Mouse (Mus musculus) kidney, postnatal 0 days (tissue): ENCODE results near the gene Nup93. TPM values are rescaled to one million over a fixed set of nuclear protein-coding genes. Genes with fewer than 3 reads are reported as not detected.

Experiments used
- ATAC-seq: fragments of 200-750 bp; cut with Nextera tagmentation; replicated peaks from 2 replicates; pipeline ENCODE4 v1.8.0; 2017; ENCODE audit warnings: low read depth, moderate number of reproducible peaks, moderate TSS enrichment, moderate library complexity; ENCODE audit not compliant: low FRiP score
- DNase-seq: peaks from one replicate; pipeline ENCODE4 v3.0.0-alpha.2; 2016; ENCODE audit warnings: low spot score
- H3K27ac ChIP-seq: fragments of 300-500 bp; sonication (generic); 2 replicates; pipeline ENCODE4 v1.5.1; 2014; ENCODE audit warnings: mild to moderate bottlenecking
- H3K27me3 ChIP-seq: fragments of 300-500 bp; sonication (generic); 2 replicates; pipeline ENCODE4 v1.6.1; 2014; ENCODE audit warnings: low read length, mixed read lengths; ENCODE audit not compliant: insufficient read depth
- H3K36me3 ChIP-seq: fragments of 300-500 bp; sonication (generic); 2 replicates; pipeline ENCODE4 v1.6.1; 2014; ENCODE audit warnings: low read length, mixed read lengths; ENCODE audit not compliant: insufficient read depth
- H3K4me1 ChIP-seq: fragments of 300-500 bp; sonication (generic); replicated peaks from 2 replicates; pipeline ENCODE4 v1.6.1; 2014; ENCODE audit warnings: antibody characterized with exemption, low read length, mixed read lengths; ENCODE audit not compliant: insufficient read depth
- H3K4me2 ChIP-seq: fragments of 300-500 bp; sonication (generic); 2 replicates; pipeline ENCODE4 v1.6.1; 2014; ENCODE audit warnings: mild to moderate bottlenecking, low read length, moderate library complexity, mixed read lengths
- H3K4me3 ChIP-seq: fragments of 300-500 bp; sonication (generic); replicated peaks from 2 replicates; pipeline ENCODE4 v1.5.1; 2014; ENCODE audit warnings: low read depth, low read length
- H3K9ac ChIP-seq: fragments of 300-500 bp; sonication (generic); 2 replicates; pipeline ENCODE4 v1.6.1; 2014; ENCODE audit warnings: low read depth, low read length
- H3K9me3 ChIP-seq: fragments of 300-500 bp; sonication (generic); replicated peaks from 2 replicates; pipeline ENCODE4 v1.6.1; 2016; ENCODE audit warnings: low read length, inconsistent platforms, mixed read lengths
- CTCF ChIP-seq: IDR thresholded peaks from 2 replicates; pipeline ENCODE4 v1.5.1; 2016; ENCODE audit warnings: antibody characterized with exemption, low read depth, mild to moderate bottlenecking, moderate library complexity
- WGBS: fragments of 180-500 bp; shearing (Covaris S2); extraction: QIAGEN DNeasy Blood & Tissue Kit; methylation state at CpG from one replicate; pipeline ENCODE4 v1.1.7; 2014; 5-methylcytosine and 5-hydroxymethylcytosine counted together
- polyA plus RNA-seq: library from polyadenylated mRNA; unstranded; fragments of >200 nt; fragmentation: Nextera tagmentation; extraction: Ambion mirVana; gene quantifications from 2 replicates; pipeline ENCODE4 v1.2.1, GENCODE M21; 2015

The Nup93 gene
- polyA plus RNA-seq, 1 experiment from 2014 or later, result 45.0 TPM

DNA sequence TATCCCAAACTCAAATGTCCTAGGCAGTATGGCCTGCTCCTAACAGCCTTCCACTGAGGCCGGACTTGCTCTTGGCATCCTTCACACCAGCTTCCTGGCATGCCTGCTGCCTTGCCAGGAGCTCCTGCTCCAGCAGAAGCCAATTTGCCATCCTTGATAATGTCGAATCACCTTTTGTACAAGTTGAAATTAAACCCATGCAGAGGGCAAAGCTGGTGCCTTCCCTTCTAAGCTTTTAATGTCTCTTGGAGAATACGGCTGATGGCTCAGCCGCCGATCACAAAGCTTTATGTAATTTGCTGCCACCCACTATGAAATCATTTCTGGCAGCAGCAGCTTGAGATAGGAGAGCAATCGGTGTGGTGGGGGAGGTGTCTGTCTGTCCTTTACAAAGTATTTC is 4.7 kb upstream of the Nup93 start:
- no peak overlapping the region for H3K4me3 ChIP-seq
- TF ChIP-seq CTCF, result no peak
- no peak overlapping the region for H3K9ac ChIP-seq
- H3K36me3 ChIP-seq, result no peaks in the 10 kb centered on the region
- H3K27ac ChIP-seq, result no peak overlapping the region
- no peak for DNase-seq
- no peaks in the 10 kb centered on the region for H3K4me1 ChIP-seq
- no peaks in the 10 kb centered on the region for H3K27me3 ChIP-seq
- no peak for ATAC-seq
- no peak overlapping the region for H3K4me2 ChIP-seq
- no peaks in the 10 kb centered on the region for H3K9me3 ChIP-seq
- WGBS, result 81% methylated on average over 6 of the region's 6 CpGs

DNA sequence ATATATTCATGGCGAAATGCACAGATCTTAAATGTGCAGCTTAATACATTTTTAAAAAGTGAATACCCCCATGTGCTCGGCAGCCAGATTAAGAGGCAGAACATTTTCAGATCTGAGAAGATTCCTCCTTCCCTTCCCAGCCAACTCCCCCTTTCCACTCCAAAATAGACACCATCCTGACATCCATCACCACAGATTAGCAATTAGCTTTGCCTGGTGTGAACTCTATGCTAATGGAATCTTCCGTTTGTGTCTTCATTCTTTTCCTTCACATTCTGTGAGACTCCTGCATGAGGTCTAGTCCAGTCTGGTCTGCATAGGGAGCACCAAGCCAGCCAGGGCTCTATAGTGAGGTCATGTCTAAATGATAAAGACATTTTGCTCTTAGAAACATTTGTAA is 4.1 kb upstream of the Nup93 start:
- ATAC-seq (no peak), DNase-seq (no peak)
- Histone ChIP-seq H3K9me3 (no peaks in the 10 kb centered on the region), H3K4me2 (no peak overlapping the region), H3K9ac (no peak overlapping the region), H3K4me3 (no peak overlapping the region), H3K27me3 (no peaks in the 10 kb centered on the region), H3K27ac (no peak overlapping the region), H3K4me1 (no peaks in the 10 kb centered on the region), H3K36me3 (no peaks in the 10 kb centered on the region)
- TF ChIP-seq CTCF, result no peak
- 82% methylated on average over 3 of the region's 3 CpGs for WGBS

DNA sequence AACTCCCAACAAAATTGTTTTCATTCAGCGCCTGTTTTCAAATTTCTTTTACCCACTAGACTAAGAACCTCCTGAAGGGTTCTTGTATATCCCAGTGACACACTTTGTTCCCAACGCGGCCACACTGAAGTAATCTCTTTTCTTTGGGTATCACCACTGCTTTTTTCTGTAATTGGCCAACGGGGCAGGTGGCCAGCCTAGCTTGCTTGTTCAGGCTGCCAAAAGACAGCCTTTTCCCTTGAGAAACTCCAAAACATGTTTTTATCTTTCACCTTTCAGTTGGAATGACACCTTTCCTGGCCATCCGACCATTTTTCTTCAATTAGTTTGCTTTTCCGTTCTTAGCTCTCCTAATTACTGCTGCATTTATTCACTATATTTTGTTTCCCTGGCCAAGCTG is 545 bp upstream of the Nup93 start:
- no peak for ATAC-seq
- H3K27me3 ChIP-seq, result no peaks in the 10 kb centered on the region
- H3K9me3 ChIP-seq, result no peaks in the 10 kb centered on the region
- H3K27ac ChIP-seq, result no peak overlapping the region
- DNase-seq, result no peak
- TF ChIP-seq CTCF, result no peak
- H3K4me1 ChIP-seq, result no peaks in the 10 kb centered on the region
- no peak overlapping the region for H3K9ac ChIP-seq
- peak overlapping the region; percentile 43 for H3K4me2 ChIP-seq
- 62% methylated on average over 6 of the region's 6 CpGs for WGBS
- H3K4me3 ChIP-seq, result no peak overlapping the region
- no peaks in the 10 kb centered on the region for H3K36me3 ChIP-seq

DNA sequence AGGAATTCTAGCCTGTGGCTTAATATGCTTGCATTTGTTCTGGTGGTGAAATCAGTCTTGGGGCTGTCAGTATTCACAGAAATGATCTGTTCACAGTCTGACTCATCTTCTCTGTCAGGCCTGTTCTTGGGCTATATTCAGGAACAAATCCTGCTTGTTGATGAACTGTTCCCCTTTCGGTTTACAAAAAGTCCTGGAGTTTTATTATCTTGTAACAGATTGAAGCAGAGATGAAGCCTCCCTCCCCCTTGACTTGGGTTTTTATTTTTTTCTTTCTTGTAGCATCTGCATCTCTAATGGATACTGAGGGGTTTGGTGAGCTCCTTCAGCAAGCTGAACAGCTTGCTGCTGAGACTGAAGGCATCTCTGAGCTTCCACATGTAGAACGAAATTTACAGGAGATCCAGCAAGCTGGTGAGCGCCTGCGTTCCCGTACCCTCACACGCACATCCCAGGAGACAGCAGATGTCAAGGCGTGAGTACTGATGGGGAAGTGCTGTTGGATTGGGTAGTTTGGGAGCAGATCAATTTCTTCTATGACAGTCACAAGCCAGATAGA is 13.1 kb downstream of the Nup93 start:
- 90% methylated on average over 7 of the region's 7 CpGs for WGBS
- Histone ChIP-seq H3K9ac (no peak overlapping the region), H3K9me3 (no peaks in the 10 kb centered on the region), H3K27me3 (no peaks in the 10 kb centered on the region), H3K36me3 (no peaks in the 10 kb centered on the region), H3K4me2 (no peak overlapping the region), H3K4me3 (no peak overlapping the region), H3K4me1 (no peaks in the 10 kb centered on the region), H3K27ac (no peak overlapping the region)
- ATAC-seq, result no peak
- DNase-seq, result no peak
- TF ChIP-seq CTCF, result no peak

DNA sequence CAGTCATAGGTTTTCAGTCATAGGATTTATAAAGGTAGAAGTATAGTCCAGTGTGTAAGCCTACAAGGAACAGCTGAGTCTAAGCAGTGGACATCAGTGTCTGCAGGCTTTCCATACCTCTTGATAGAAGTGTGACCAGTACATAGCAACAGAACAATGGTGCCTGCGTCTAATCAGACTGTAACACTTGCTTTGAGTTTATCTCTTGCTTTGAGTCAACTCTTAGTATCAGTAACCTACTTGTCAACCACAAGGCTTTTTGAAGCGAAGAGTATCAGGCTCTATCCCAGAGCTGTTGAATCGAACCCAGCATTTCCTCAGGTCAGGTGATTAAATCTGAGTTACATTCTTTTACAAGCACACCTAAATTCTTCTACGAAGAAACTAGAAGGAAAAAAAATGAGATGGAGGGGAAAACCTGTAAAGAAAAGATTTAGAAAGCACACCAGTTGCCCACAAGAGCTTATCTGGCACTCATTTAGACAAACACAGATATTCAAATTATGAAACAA is 25.9 kb downstream of the Nup93 start:
- 90% methylated on average over 4 of the region's 4 CpGs for WGBS
- no peak overlapping the region for H3K27ac ChIP-seq
- no peak for ATAC-seq
- DNase-seq, result no peak
- no peaks in the 10 kb centered on the region for H3K4me1 ChIP-seq
- H3K36me3 ChIP-seq, result no peaks in the 10 kb centered on the region
- H3K4me3 ChIP-seq, result no peak overlapping the region
- no peaks in the 10 kb centered on the region for H3K27me3 ChIP-seq
- H3K9ac ChIP-seq, result no peak overlapping the region
- no peak overlapping the region for H3K4me2 ChIP-seq
- TF ChIP-seq CTCF, result no peak
- no peaks in the 10 kb centered on the region for H3K9me3 ChIP-seq

DNA sequence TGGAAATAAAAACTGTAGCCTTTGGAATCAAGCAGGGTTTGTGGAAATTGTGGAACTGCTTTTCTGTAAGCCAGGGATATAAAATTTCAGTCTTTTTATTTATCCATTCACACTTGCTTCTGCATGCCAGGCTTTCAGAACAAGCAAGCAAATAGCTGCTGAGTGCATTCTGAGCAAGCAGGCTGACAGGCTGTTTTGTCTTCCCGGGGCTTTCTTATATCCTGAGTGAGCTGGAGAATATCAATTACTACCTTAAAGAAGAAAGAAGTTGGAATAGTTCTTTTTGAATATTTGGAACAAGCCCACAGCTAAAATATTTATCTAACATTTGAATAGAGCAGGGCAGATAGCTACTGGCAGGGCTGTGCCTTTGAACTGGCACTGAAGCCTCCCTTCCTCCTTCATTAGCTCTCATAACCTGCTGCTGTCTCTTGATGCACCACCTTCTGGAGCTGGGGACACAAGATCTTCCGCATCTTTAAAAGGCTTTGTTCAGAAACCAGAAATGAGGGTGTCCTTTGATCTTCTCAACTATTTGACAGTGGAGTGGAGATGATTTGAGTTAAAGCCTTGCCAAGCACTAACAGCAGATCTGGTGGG is 35.6 kb downstream of the Nup93 start:
- Histone ChIP-seq H3K36me3 (no peaks in the 10 kb centered on the region), H3K27me3 (no peaks in the 10 kb centered on the region), H3K4me2 (no peak overlapping the region), H3K9ac (no peak overlapping the region), H3K4me1 (no peaks in the 10 kb centered on the region), H3K9me3 (no peaks in the 10 kb centered on the region), H3K4me3 (no peak overlapping the region), H3K27ac (no peak overlapping the region)
- DNase-seq, result no peak
- no peak for ATAC-seq
- 79% methylated on average over 2 of the region's 2 CpGs for WGBS
- no peak for TF ChIP-seq CTCF
